Mouse (Mus musculus) megakaryocyte, embryonic 14.5 days (primary cell): ENCODE measurements around the gene G3bp1.

Experiments
- FLI1 ChIP-seq: IDR thresholded peaks from 2 replicates; pipeline ENCODE4 v1.6.1; 2012; ENCODE audit warnings: low read length, inconsistent platforms, mixed read lengths
- GATA1 ChIP-seq: IDR thresholded peaks from 3 replicates; pipeline ENCODE4 v1.6.1; 2012; ENCODE audit warnings: mixed read lengths, low read length, inconsistent platforms, borderline replicate concordance

DNA sequence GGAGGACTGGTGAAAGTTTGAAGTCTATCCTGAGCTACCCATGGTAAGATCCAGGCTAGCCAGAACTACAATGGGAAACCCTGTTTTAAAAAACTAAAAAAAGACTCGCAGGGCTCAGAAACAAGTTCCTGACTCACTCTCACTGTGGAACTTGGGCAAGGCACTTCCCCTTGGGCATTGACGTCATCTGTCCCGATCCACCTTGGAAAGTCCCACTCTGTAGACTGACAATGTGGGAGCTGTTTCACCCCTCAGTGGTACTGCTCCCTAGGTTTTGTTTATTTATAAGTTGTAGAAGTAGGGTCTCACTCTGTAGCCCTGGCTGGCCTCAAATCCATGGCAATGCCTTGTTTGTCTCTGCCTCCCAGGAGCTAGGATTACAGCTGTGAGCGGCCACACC lies 15.8 kb upstream of the G3bp1 start:
- TF ChIP-seq GATA1 (no peak), FLI1 (no peak)
